Mouse (Mus musculus): Measurements from ENCODE around the gene Slc35b2. TPM values are rescaled to one million over a fixed set of nuclear protein-coding genes. Genes with fewer than 3 reads are reported as not detected.

Gene Slc35b2
- 38.8 and 39.1 TPM in 2 replicates for polyA plus RNA-seq (2012)

DNA sequence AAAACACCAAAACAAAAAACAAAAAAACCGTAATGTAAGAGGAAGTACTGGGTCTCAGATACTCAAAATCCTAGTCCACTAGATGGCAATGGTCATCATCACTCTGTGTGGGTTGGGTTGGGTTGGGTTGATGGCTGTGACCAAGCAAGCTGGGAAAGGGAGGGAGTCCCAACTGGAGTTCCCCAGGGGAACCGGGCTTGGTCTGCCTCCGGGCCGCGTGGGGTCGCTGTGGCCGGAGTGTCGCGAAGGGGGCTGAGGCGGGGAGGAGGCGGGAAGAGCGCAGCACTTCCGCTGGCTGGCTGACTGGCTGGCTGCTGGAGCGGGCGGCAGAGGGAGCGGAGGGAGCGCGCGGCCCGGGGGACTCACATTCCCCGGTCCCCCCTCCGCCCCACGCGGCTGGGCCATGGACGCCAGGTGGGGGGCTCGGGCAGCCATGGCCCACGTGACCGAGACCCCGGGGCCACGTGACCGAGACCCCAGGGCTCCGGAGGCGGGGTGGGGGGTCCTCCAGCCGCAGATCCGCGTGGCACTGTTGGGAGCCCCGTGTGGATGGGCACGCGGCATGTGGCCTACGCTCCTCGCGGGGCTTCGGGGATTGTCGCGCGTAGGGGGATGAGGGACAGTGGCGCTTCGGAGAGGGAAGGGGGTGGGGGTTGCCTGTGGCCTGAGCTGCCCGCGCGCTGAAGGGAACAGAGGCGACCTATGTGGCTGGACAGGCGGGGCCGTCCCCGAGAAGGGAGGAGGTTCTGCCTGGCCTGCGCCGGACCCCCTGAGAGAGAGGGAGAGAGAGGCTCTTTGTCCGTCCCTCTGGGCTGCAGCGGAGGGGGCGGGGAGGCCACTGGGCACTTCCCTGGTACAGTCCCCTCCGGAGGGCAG is at the start of gene Slc35b2:
Slc35b2 (plus strand) TSS at position 220 of the 876 bp plus-strand sequence.

DNA sequence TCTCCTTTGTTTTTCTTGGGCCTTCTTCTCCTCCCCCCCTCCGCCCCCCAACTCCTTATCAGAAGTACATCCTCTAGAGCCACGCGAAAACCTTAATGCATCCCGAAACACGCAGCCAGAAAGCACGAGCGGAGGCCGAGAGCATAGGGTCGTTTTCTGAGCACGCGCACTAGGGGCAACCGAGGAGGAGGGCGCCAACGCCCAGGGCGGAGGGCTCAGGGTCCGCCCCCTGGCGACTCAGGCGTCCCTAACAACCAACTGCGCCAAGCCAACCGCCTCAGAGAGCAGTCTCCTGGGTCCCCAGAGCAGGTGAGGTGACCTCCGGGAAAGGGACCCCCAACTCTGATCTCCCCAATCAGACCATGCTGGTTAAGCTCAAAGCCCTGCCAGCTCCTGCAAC is 40.4 kb upstream of the Slc35b2 start, which contains the start of gene Tcte1:
Tcte1 (plus strand) TSS at position 172 of the 400 bp plus-strand sequence.

DNA sequence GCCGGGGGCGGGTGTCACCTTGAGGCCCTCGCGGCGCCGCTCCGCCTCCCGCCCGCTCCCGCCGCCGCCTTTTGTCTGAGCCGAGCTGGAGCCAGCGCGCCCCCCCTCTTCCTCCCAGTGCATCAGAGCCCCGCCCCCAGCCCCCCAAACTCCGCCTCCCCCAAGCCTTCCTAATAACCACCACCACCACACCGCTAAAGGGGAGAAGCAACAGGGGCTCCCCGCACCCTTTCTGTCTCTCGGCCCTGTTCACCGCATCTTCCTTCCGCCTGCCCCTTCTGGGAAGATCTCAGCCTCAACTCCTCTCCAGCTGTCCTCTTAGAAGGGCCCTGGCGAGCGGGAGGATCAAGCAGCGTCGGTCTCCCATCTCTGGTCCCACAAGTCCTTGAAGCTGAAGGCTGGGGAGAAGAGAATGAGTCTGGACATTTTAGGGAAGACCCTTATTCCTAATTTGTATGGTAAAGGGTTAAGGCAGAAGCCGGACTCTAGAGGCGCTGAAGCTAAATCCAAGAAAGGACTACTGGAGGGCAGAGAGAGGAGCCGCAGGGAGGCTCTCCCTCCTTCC is 14.0 kb upstream of the Slc35b2 start, which contains the start of gene Tmem151b:
Tmem151b (minus strand) TSS at position 61 of the 565 bp plus-strand sequence.

DNA sequence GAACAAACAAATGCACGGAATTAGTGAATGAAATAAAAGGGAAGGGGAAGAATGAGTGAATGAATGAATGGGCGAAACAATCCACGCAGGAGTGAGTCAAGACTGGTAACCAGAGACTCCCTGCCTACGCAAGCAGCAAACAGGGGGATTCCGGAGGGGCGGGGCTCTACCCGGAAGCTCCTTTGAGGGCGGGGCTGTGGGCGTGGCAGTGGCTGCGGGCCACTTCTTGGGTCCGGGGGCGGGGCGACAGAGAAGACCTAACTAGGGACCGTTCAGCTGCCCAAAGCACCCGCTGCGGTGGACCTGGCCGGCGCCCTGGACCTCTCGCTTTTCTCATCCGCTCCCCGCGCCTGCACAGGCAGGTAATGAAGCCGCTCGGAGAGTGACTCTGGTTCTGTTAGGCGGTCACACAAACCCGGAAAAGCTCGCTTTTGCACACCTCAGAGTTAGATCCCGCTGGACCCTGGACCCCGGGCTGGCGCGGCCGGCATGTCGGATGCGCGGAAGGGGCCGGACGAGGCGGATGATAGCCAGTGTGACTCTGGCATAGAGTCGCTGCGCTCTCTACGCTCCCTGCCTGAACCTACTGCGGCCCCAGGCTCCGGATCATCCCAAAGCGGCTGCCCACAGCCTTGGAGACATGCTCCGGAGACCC is 8.1 kb upstream of the Slc35b2 start, which contains the start of gene Nfkbie:
Nfkbie (plus strand) TSS at position 252 of the 655 bp plus-strand sequence.

DNA sequence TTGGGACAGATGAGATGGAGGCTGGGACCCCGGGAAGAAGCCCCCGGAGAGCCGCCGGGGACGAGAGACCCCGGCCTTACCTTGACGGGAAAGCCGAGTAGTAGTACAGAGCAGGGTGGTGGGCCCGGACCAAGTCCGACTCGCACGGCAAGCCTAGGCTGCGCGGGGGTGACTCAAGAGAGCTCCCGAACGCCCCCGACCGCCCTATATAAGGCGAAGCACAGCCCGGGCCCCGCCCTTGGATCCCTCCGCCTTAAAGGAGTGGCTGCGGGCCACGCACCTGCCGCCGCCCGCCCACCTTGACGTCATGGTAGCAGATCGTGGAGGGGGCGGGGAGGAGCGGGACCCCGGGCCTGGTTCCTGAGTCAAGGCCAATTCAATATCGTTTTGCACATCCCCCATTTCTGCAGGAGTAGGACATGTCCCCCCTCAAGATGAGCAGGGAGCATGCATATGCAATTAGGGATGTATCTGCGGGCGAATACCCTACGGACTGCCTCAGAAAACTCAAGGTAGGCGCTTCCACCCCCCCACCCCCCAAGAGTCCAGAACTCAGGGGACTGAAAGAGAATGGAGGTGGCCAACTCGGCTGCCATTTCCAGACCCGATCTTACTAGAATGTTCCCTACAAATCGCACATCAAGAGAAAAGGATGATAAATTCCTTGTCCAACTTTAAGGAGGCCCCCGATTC is 9.6 kb downstream of the Slc35b2 start, which contains the start of gene Hsp90ab1:
Hsp90ab1 (minus strand) TSS at position 185 of the 693 bp plus-strand sequence.

DNA sequence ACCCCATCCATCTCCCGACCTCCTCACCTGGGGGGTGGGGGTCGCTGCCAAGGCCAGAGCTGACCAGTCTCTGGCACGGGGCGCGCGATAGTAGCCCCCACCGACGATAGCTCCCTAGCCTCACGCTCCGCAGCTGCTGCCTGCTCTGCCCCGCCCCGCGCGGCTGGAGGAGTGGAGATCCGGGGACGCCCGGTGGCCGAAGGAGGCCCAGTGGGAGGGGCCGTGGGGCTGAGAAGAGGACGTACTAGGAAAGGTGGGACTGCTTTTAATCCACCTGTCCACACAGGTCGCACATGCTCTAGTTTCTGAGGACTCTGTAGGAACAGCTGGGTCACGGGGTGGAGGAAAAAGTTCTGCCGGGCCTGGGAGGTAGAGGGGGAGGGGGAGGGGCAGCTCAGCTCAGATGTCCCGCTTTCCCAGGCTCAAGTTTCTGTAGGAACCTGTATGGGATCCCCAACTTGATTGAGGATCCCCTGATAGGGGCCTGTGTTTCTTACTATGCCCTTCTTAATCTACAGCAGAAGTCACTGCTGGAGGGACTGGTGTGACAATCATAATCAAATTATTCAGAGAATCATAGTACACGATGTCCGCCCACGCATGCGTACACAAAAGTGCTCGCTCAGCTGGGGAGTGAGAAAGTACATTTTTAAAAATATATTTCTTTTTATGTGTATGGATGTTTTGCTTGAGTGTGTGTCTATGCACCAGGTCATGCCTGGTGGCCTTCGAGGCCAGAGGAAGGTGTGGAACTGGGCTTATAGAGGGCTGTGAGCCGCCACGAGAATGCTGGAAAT is 36.0 kb downstream of the Slc35b2 start, which contains the start of gene Slc29a1:
Slc29a1 (minus strand) TSS at position 161 of the 797 bp plus-strand sequence.

DNA sequence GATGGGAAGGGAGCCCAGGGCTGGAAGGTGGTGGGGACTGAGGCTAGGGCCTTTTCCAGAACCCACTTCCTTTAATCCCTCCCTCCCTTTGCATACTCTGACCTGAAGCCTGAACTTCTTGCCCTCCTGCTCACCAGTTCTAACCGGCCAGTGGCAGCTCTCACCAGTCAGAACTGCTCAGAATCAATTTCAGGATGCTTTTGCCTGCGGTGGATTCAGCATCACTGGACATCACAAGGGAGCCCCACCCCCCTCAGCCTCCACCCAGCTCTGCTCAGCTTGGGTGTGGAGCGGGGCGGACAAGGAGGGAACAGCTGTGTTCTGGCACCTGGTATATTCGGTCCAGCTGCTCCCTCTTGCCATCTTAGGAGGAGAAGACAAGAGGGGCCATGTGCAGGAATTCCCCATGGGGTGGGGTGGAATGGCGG is 38.2 kb downstream of the Slc35b2 start, which contains the start of gene Mymx:
Mymx (minus strand) TSS at position 226 of the 428 bp plus-strand sequence.

Other genes starting within 250 kb of the Slc35b2 start
- gene Cdc5l, start 130.1 kb upstream of the Slc35b2 start, polyA plus RNA-seq (2012) = 7.4 and 8.3 TPM in 2 replicates
- gene Spats1, start 88.5 kb upstream of the Slc35b2 start, polyA plus RNA-seq (2012) = 0.03 TPM in 1 of 2 replicates, not detected in the other
- 39.1 and 48.9 TPM in 2 replicates for gene Aars2, start 57.0 kb upstream of the Slc35b2 start, polyA plus RNA-seq (2012)
- 0.06 TPM in 1 of 2 replicates, not detected in the other for gene Tcte1, start 40.4 kb upstream of the Slc35b2 start, polyA plus RNA-seq (2012)
- gene Tmem151b, start 14.2 kb upstream of the Slc35b2 start, polyA plus RNA-seq (2012) = 0.26 and 0.31 TPM in 2 replicates
- gene Nfkbie, start 8.2 kb upstream of the Slc35b2 start, polyA plus RNA-seq (2012) = 33.6 and 42.7 TPM in 2 replicates
- 757 and 930 TPM in 2 replicates for gene Hsp90ab1, start 9.4 kb downstream of the Slc35b2 start, polyA plus RNA-seq (2012)
- 165 and 204 TPM in 2 replicates for gene Slc29a1, start 35.7 kb downstream of the Slc35b2 start, polyA plus RNA-seq (2012)
- gene Mymx, start 38.2 kb downstream of the Slc35b2 start, polyA plus RNA-seq (2012) = not detected in 2 replicates
- 0.12 and 0.22 TPM in 2 replicates for gene Capn11, start 95.5 kb downstream of the Slc35b2 start, polyA plus RNA-seq (2012)
- 183 and 201 TPM in 2 replicates for gene Mrpl14, start 122.4 kb downstream of the Slc35b2 start, polyA plus RNA-seq (2012)
- gene Tmem63b, start 123.0 kb downstream of the Slc35b2 start, polyA plus RNA-seq (2012) = 15.8 and 22.0 TPM in 2 replicates
- gene 1600014C23Rik, start 170.0 kb downstream of the Slc35b2 start, polyA plus RNA-seq (2012) = not detected in 2 replicates

Data from megakaryocyte-erythroid progenitor cell, adult 5 weeks (primary cell).